Mouse (Mus musculus) gastrocnemius, postnatal 4 days (tissue): ENCODE results near the gene Olfr482. TPM values are rescaled to one million over a fixed set of nuclear protein-coding genes. Genes with fewer than 3 reads are reported as not detected.

ENCODE experiments used
- DNase-seq, 2 experiments: peaks; one replicate each; pipeline ENCODE4 v3.0.0; 2021 to 2022; ENCODE audit warnings: low spot score in 2 of 2, mixed read lengths in 2 of 2
- long read RNA-seq, 2 experiments: library from polyadenylated mRNA; stranded (forward); transcript quantifications; one replicate each; pipeline ENCODE4 v2.0.0; 2021
- total RNA-seq, 2 experiments: library from RNA; stranded (reverse); gene quantifications; 2 replicates each; pipeline ENCODE4 v1.2.3; 2021

Gene Olfr482
- under 1 TPM; 0.62 to 0.74 TPM for total RNA-seq
- long read RNA-seq, experiment 1, result 0 reads
- long read RNA-seq, experiment 2, result 0 reads

- DNase-seq, result no peak
Observed at GRCm38 (mm10) chr7:108097486-108097885, at the start of gene Olfr482. Gene Olfr482 (minus strand): TSS chr7:108097586.

- no peak for DNase-seq
Observed at GRCm38 (mm10) chr7:108127349-108127748, 30.0 kb upstream of the Olfr482 start, which contains the start of gene Olfr484. Gene Olfr484 (minus strand): TSS chr7:108127449.

GRCm38 (mm10) chr7:108121416-108121815, 24.0 kb upstream of the Olfr482 start:
- no peak for DNase-seq

- DNase-seq, result no peak
Observed at GRCm38 (mm10) chr7:108120681-108121080, 23.3 kb upstream of the Olfr482 start.

- no peak for DNase-seq
Observed at GRCm38 (mm10) chr7:108100549-108100948, 3.2 kb upstream of the Olfr482 start, which contains the start of gene Olfr483. Gene Olfr483 (plus strand): TSS chr7:108100849.

GRCm38 (mm10) chr7:108079555-108079954, 17.8 kb downstream of the Olfr482 start, which contains the start of gene Olfr481:
Gene Olfr481 (plus strand): TSS chr7:108079855.
- DNase-seq, result no peak

- no peak for DNase-seq
Observed at GRCm38 (mm10) chr7:108067246-108067645, 30.1 kb downstream of the Olfr482 start, which contains the start of gene Olfr480. Gene Olfr480 (minus strand): TSS chr7:108067346.

- no peak for DNase-seq
Observed at GRCm38 (mm10) chr7:108050393-108050792, 47.0 kb downstream of the Olfr482 start, which contains the start of gene Olfr479. Gene Olfr479 (plus strand): TSS chr7:108050693.

Other genes with a start within 250 kb of the Olfr482 start
- gene Olfr472, start 199.7 kb downstream of the Olfr482 start, total RNA-seq, result not detected
- gene Olfr473, start 167.1 kb downstream of the Olfr482 start, total RNA-seq, result not detected
- not detected for gene Olfr474, start 142.9 kb downstream of the Olfr482 start, total RNA-seq
- gene Olfr476, start 132.8 kb downstream of the Olfr482 start, total RNA-seq, result not detected
- gene Olfr477, start 110.9 kb downstream of the Olfr482 start, total RNA-seq, result not detected
- gene Olfr478, start 63.6 kb downstream of the Olfr482 start, total RNA-seq, result not detected
- not detected for gene Olfr479, start 46.9 kb downstream of the Olfr482 start, total RNA-seq
- gene Olfr480, start 30.2 kb downstream of the Olfr482 start, total RNA-seq, result not detected
- not detected for gene Olfr481, start 17.7 kb downstream of the Olfr482 start, total RNA-seq
- gene Olfr483, start 3.3 kb upstream of the Olfr482 start, total RNA-seq, result not detected
- not detected for gene Olfr484, start 29.9 kb upstream of the Olfr482 start, total RNA-seq
- gene Olfr485, start 62.3 kb upstream of the Olfr482 start, total RNA-seq, result not detected
- not detected for gene Olfr486, start 75.2 kb upstream of the Olfr482 start, total RNA-seq
- gene Olfr487, start 117.0 kb upstream of the Olfr482 start, total RNA-seq, result not detected
- gene Olfr488, start 160.8 kb upstream of the Olfr482 start, total RNA-seq, result not detected
- gene Olfr490, start 191.3 kb upstream of the Olfr482 start, total RNA-seq, result not detected
- not detected for gene Olfr491, start 215.9 kb upstream of the Olfr482 start, total RNA-seq
- gene Olfr492, start 226.1 kb upstream of the Olfr482 start, total RNA-seq, result not detected
- not detected for gene Olfr493, start 249.4 kb upstream of the Olfr482 start, total RNA-seq